Mouse (Mus musculus): ENCODE measurements around the gene Cep135. TPM values are rescaled to one million over a fixed set of nuclear protein-coding genes. Genes with fewer than 3 reads are reported as not detected.

The Cep135 gene
- polyA plus RNA-seq, 1 experiment from 2014 or later, result 10.3 TPM

DNA sequence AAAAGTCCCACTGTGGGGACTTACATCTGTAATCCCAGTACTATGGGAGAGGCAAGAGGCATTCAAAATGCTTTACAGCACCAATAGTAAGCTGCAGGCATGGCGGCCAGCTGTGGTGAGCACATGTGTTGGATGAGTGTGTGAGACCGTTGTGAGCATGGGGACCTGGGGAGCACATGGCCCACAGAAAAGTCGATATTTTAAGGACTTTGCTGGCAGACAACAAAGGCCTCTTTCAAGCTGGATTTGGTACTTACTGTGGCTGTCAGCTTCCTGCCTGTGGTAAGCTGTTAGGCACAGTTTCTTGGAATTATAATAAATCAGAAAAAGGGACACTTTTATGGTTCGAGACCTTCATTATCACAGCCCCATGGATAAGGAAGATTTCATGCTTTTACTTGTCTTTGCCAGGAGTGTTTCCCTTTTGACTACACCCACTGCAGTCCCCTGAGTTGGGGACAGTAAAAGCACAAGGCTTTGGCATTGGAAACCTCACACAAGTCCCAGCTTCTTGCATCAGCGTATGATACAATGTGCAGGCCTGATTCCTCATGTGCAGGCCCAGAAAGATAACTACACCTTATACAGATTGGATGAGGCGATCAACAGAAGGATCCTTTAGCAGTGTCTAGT is 24.5 kb downstream of the Cep135 start:
- Histone ChIP-seq H3K4me1 (no peaks in the 10 kb centered on the region), H3K27ac (replicated peaks) (no peak overlapping the region)
- WGBS, result 86% methylated on average over 6 of the region's 6 CpGs

DNA sequence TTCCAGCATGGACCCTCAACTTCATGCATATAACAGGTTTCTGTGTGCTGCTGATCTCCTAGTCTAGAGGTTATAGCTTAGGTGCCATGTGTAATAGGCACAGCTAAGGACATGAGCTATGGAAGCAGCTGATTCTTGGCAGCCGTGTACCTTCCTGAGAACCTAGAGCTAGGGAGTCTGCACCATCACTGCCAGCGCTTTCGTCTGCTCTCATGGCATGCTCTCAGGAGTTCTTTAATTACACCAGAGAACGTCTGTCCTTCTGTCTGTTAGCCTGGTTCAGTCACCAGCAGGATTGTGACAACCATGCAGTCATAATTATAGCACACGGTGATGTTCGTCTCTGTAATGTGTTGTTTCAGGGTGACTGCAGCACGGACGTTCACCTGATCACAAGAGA is 26.8 kb downstream of the Cep135 start:
- H3K4me1 ChIP-seq, result no peaks in the 10 kb centered on the region
- 92% methylated on average over 8 of the region's 8 CpGs for WGBS
- H3K36me3 ChIP-seq (replicated peaks), result peaks cover 93% of the 10 kb centered on the region
- no peaks in the 10 kb centered on the region for H3K9me3 ChIP-seq
- H3K27me3 ChIP-seq (replicated peaks; ENCODE audit: low read depth, poor library complexity, severe bottlenecking), result no peaks in the 10 kb centered on the region
- H3K27ac ChIP-seq (replicated peaks), result no peak overlapping the region
- DNase-seq (ENCODE audit: low spot score), result no peak
- H3K4me3 ChIP-seq, result no peak overlapping the region

More for the DNA sequence above, 24.5 kb downstream of the Cep135 start:
- Histone ChIP-seq H3K27me3 (replicated peaks; ENCODE audit: low read depth, poor library complexity, severe bottlenecking) (no peaks in the 10 kb centered on the region), H3K9me3 (no peaks in the 10 kb centered on the region), H3K36me3 (replicated peaks) (peaks cover 93% of the 10 kb centered on the region), H3K4me3 (no peak overlapping the region)
- no peak for DNase-seq (ENCODE audit: low spot score)

DNA sequence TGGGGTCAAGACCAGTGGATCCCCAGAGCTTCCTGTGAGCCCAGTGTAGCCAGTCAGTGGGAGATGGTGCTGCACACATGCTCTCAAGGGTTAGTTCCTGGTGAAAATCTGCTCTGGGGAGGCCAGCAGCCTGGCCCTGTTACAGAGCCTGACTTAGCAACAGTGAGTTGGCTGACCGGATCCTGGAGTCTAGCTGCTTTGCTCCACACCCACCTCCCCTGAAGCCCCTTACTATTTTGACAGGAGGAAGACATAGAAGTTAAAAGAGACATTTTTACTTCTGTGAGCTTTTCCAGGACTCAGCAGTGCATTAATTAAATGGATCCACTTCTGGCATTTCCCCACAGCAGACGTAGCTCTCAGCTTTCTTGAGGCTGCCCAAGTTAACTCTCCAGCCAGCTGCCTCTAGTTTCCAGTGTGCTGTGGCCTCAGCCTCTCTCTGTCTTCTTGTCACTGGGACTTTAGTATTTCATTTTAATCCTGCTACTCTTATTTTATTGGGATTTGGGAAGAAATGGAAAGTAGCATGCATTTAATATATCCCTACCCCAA is 27.8 kb downstream of the Cep135 start:
- Histone ChIP-seq H3K36me3 (replicated peaks) (peaks cover 92% of the 10 kb centered on the region), H3K4me1 (no peaks in the 10 kb centered on the region), H3K27me3 (replicated peaks; ENCODE audit: low read depth, poor library complexity, severe bottlenecking) (no peaks in the 10 kb centered on the region), H3K4me3 (no peak overlapping the region), H3K27ac (replicated peaks) (no peak overlapping the region), H3K9me3 (no peaks in the 10 kb centered on the region)
- WGBS, result 90% methylated on average over 2 of the region's 2 CpGs
- DNase-seq (ENCODE audit: low spot score), result no peak

DNA sequence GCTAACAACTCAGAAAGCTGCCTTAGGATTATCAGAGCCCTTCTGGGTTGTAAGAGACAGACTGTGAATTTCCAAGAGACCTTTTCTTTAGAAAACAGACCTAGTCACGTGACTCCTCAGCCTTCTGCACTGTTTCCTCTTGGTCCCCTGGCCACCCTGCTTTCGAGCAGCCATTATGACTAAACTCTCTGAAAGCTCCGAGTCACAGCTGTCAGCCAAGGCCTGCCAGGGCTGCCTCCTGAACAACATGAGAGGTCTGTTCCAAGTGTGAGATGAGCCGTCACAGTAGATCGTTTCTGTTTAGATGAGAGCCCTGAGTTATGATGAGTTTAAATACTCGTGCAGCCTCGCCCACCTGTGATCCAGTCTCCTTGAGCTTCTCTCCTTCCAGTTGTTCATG is 30.3 kb downstream of the Cep135 start:
- H3K4me3 ChIP-seq, result no peak overlapping the region
- 89% methylated on average over 7 of the region's 7 CpGs for WGBS
- H3K27ac ChIP-seq (replicated peaks), result no peak overlapping the region
- no peak for DNase-seq (ENCODE audit: low spot score)
- no peaks in the 10 kb centered on the region for H3K4me1 ChIP-seq
- no peaks in the 10 kb centered on the region for H3K27me3 ChIP-seq (replicated peaks; ENCODE audit: low read depth, poor library complexity, severe bottlenecking)
- H3K9me3 ChIP-seq, result no peaks in the 10 kb centered on the region
- peaks cover 92% of the 10 kb centered on the region for H3K36me3 ChIP-seq (replicated peaks)

DNA sequence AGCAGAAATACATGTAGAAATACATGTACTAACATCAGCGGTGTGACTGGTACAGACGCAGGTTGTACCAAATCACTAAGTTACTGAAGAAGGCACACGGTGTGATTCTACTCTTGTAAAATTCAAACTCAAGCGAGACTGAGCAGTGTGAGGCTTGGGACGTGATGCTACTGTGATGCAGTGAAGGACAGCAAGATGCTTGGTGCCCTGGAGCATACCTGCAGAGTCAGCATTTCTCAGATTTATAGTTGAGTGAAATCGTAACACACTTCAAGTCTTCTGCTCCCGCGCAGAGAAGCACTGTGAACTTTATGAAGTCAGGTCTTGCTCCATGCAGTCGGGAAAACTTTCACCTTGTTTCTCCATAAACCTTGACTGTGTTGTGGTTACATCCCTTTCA is 35.3 kb downstream of the Cep135 start:
- Histone ChIP-seq H3K27me3 (replicated peaks; ENCODE audit: low read depth, poor library complexity, severe bottlenecking) (no peaks in the 10 kb centered on the region), H3K4me3 (no peak overlapping the region), H3K9me3 (no peaks in the 10 kb centered on the region), H3K4me1 (no peaks in the 10 kb centered on the region), H3K36me3 (replicated peaks) (peaks cover 88% of the 10 kb centered on the region), H3K27ac (replicated peaks) (no peak overlapping the region)
- 94% methylated on average over 9 of the region's 9 CpGs for WGBS
- no peak for DNase-seq (ENCODE audit: low spot score)

DNA sequence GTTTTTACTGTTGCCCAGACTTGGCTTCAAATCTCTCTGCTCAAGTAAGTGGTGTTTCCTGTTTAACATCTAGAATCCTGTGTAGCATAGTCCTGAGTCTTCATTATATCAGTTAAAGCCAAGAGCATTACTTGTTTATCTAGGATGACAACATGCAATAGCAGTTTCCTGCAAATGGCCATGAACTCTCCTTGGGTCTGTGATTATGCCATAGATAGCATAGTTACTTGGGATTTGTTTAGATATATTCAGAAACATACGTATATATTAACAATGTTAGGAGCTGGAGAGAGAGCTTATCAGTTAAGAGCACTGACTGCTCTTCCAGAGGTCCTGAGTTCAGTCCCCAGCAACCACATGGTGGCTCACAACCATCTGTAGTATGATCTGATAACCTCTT is 39.3 kb downstream of the Cep135 start:
- Histone ChIP-seq H3K4me1 (no peaks in the 10 kb centered on the region), H3K27me3 (replicated peaks; ENCODE audit: low read depth, poor library complexity, severe bottlenecking) (no peaks in the 10 kb centered on the region), H3K9me3 (no peaks in the 10 kb centered on the region), H3K4me3 (no peak overlapping the region), H3K36me3 (replicated peaks) (peaks cover 90% of the 10 kb centered on the region), H3K27ac (replicated peaks) (no peak overlapping the region)
- 91% methylated on average over 1 of the region's 1 CpGs for WGBS
- no peak for DNase-seq (ENCODE audit: low spot score)

DNA sequence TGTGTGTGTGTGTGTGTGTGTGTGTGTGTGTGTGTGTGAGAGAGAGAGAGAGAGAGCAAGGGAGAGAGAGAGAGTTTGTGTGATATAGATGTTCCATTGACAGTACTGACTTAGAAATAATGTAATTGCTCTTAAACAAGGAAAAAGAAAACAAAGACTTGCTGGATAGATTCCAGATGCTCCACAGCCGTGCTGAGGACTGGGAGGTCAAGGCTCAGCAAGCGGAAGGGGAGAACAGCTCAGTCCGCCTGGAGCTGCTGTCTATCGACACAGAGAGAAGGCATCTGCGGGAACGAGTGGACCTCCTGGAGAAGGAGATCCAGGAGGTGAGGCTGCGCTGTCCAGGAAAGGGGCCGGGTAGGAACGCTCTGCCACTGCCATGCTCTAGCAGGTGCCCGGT is 45.5 kb downstream of the Cep135 start:
- DNase-seq (ENCODE audit: low spot score), result peak; percentile 50
- WGBS, result 66% methylated on average over 10 of the region's 10 CpGs
- Histone ChIP-seq H3K36me3 (replicated peaks) (peaks cover 91% of the 10 kb centered on the region), H3K27ac (replicated peaks) (no peak overlapping the region), H3K27me3 (replicated peaks; ENCODE audit: low read depth, poor library complexity, severe bottlenecking) (no peaks in the 10 kb centered on the region), H3K9me3 (peaks cover 2% of the 10 kb centered on the region; the same call in 1 of the 2 replicates), H3K4me3 (no peak overlapping the region), H3K4me1 (no peaks in the 10 kb centered on the region)

DNA sequence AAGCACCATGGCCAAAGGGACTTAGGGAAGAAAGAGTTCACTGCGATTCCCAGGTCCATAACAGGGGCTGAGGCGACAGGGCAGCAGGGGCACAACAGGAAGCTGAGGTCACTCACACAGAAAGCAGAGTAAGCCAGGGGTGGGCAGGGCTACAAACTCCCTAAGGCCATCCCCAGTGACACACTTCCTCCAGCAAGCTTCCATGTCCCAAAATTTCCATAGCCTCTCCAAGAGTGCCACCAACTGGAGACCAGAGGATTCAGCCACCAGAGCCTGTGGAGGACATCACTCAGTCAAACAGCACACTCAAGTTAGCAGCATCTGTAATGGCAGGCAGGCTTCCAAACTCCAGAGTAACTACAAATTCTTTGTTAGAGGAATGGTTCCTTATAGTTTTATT is 47.1 kb downstream of the Cep135 start:
- H3K4me1 ChIP-seq, result no peaks in the 10 kb centered on the region
- peaks cover 91% of the 10 kb centered on the region for H3K36me3 ChIP-seq (replicated peaks)
- no peak overlapping the region for H3K27ac ChIP-seq (replicated peaks)
- H3K4me3 ChIP-seq, result no peak overlapping the region
- no peaks in the 10 kb centered on the region for H3K27me3 ChIP-seq (replicated peaks; ENCODE audit: low read depth, poor library complexity, severe bottlenecking)
- peaks cover 2% of the 10 kb centered on the region; the same call in 1 of the 2 replicates for H3K9me3 ChIP-seq
- WGBS, result 78% methylated on average over 2 of the region's 2 CpGs
- DNase-seq (ENCODE audit: low spot score), result no peak

DNA sequence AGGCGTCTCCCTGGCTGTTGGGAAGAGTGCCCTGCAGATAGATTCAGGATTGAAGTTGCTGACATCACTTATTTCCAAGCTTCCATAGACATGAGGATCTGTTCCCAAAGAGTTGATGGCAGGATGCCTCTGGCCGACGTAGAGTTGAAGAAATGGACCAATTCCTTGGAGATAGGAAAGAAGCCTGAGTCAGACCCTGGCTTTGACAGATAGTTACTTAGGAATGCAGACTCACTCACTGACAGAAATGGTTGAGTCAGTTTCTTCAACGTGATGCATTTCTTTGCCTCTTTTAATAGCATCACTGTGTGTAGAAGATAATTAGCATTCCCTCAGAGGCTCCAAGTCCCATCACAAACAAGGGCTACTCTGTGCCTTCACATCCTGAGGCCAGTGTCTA is 53.6 kb downstream of the Cep135 start:
- peaks cover 82% of the 10 kb centered on the region for H3K36me3 ChIP-seq (replicated peaks)
- 92% methylated on average over 4 of the region's 4 CpGs for WGBS
- no peaks in the 10 kb centered on the region for H3K27me3 ChIP-seq (replicated peaks; ENCODE audit: low read depth, poor library complexity, severe bottlenecking)

DNA sequence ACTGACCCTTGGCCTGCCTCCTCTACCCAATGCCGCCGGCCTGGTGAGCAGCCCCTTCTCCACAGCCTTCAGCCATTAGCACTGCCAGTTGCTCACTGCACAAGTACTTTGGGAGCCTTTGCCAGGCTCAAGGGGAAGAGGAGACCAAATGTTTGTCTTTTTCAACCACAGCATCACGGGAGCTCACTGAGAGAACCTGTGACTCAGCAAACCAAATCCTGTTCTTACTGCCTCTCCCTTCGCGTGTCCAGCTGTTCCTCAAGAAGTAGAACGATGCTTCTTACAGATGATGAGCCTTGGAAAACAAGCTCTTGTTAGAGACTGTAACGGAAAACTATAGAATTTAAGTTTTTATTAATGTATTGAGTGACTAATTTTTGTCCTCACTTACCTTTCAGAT is 55.7 kb downstream of the Cep135 start:
- no peaks in the 10 kb centered on the region for H3K27me3 ChIP-seq (replicated peaks; ENCODE audit: low read depth, poor library complexity, severe bottlenecking)
- no peaks in the 10 kb centered on the region for H3K4me1 ChIP-seq
- DNase-seq (ENCODE audit: low spot score), result no peak
- H3K4me3 ChIP-seq, result no peak overlapping the region
- no peaks in the 10 kb centered on the region for H3K9me3 ChIP-seq
- no peak overlapping the region for H3K27ac ChIP-seq (replicated peaks)
- 94% methylated on average over 7 of the region's 7 CpGs for WGBS
- peaks cover 76% of the 10 kb centered on the region for H3K36me3 ChIP-seq (replicated peaks)

More for the DNA sequence above, 53.6 kb downstream of the Cep135 start:
- H3K4me3 ChIP-seq, result no peak overlapping the region
- no peaks in the 10 kb centered on the region for H3K9me3 ChIP-seq
- DNase-seq (ENCODE audit: low spot score), result no peak
- H3K27ac ChIP-seq (replicated peaks), result no peak overlapping the region
- H3K4me1 ChIP-seq, result no peaks in the 10 kb centered on the region

DNA sequence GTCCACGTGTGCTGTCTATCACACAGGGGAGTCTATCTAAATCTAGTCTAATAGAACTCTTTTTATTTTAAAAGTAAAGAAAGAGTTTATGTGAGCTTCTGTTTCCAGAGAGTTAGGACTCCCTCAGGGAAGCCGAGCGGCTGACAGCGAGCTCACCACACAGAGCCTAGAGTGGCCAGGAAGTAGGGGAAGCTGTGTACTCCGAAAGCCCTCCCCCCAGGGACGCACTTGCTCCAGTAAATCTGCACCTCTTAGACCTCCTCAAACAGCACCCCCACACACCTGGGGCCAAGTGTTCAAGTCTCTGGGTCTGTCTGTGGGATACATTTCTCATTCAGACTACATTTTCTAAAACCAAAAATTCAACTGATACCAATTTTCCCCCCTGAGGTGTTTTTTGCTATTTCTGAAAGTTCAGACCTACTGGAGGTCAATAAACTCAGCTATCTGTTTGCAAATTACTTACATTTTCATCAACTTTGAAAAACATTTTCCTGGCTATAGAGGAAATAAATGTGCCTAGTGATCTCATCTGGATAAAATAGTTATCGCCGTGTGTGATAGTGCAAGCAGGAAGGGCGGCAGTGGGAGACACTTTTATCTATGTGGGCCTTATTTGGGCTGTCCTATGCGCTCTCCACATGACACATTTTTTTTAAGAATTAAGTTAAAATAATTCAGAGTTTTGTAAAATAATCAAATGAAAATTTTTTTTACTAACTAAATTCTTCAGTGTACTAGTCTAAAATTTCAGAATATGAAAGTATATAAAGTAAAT is 56.8 kb downstream of the Cep135 start:
- Histone ChIP-seq H3K4me3 (no peak overlapping the region), H3K9me3 (no peaks in the 10 kb centered on the region), H3K4me1 (no peaks in the 10 kb centered on the region), H3K27ac (replicated peaks) (no peak overlapping the region), H3K27me3 (replicated peaks; ENCODE audit: low read depth, poor library complexity, severe bottlenecking) (no peaks in the 10 kb centered on the region), H3K36me3 (replicated peaks) (peaks cover 66% of the 10 kb centered on the region)
- 95% methylated on average over 10 of the region's 10 CpGs for WGBS
- no peak for DNase-seq (ENCODE audit: low spot score)

DNA sequence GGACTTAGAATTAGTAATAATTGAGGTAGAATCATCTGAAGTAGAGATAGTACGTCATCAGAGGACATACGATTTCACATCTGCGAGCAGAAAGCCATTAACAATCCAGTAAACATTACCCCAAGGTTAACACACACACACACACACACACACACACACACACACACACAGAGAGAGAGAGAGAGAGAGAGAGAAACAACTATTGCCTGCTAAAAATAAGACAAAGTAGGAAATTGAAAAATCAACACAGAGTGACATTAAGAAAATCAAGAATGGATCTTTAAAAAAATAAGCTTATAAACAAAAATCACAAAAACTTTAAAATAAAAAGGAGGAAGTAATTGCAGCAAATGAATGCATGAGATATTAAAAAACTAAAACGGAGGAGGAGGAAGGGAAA is 61.4 kb downstream of the Cep135 start:
- no peaks in the 10 kb centered on the region for H3K9me3 ChIP-seq
- no peaks in the 10 kb centered on the region for H3K4me1 ChIP-seq
- peaks cover 20% of the 10 kb centered on the region for H3K36me3 ChIP-seq (replicated peaks)
- no peak overlapping the region for H3K4me3 ChIP-seq
- no peak overlapping the region for H3K27ac ChIP-seq (replicated peaks)
- 86% methylated on average over 4 of the region's 4 CpGs for WGBS
- H3K27me3 ChIP-seq (replicated peaks; ENCODE audit: low read depth, poor library complexity, severe bottlenecking), result no peaks in the 10 kb centered on the region
- no peak for DNase-seq (ENCODE audit: low spot score)
